Mouse (Mus musculus) hindbrain, embryonic 14.5 days (tissue): ENCODE results near the gene Klhl22. TPM values are rescaled to one million over a fixed set of nuclear protein-coding genes. Genes with fewer than 3 reads are reported as not detected.

ENCODE experiments used
- polyA plus RNA-seq: library from polyadenylated mRNA; unstranded; fragments of >200 nt; fragmentation: Nextera tagmentation; extraction: Ambion mirVana; gene quantifications from 2 replicates; pipeline ENCODE4 v1.2.1, GENCODE M21; 2014

The Klhl22 gene
- polyA plus RNA-seq, 1 experiment from 2014 or later = 82.1 TPM

Other genes starting within 250 kb of the Klhl22 start
- gene Thap7, start 228.5 kb upstream of the Klhl22 start, polyA plus RNA-seq = 52.0 and 58.9 TPM in 2 replicates
- 0.74 and 0.92 TPM in 2 replicates for gene Lrrc74b, start 198.4 kb upstream of the Klhl22 start, polyA plus RNA-seq
- 2.5 and 2.8 TPM in 2 replicates for gene P2rx6, start 197.7 kb upstream of the Klhl22 start, polyA plus RNA-seq
- gene Slc7a4, start 176.4 kb upstream of the Klhl22 start, polyA plus RNA-seq = 41.2 and 42.0 TPM in 2 replicates
- gene Smpd4, start 140.3 kb upstream of the Klhl22 start, polyA plus RNA-seq = 22.3 and 24.5 TPM in 2 replicates
- 7.8 and 11.7 TPM in 2 replicates for gene Ccdc74a, start 113.1 kb upstream of the Klhl22 start, polyA plus RNA-seq
- gene Med15, start 26.7 kb upstream of the Klhl22 start, polyA plus RNA-seq = 38.2 and 42.0 TPM in 2 replicates
- 2.9 and 3.4 TPM in 2 replicates for gene Scarf2, start 37.7 kb downstream of the Klhl22 start, polyA plus RNA-seq
- 6.0 and 6.1 TPM in 2 replicates for gene B830017H08Rik, start 73.5 kb downstream of the Klhl22 start, polyA plus RNA-seq
- 2.5 and 3.4 TPM in 2 replicates for gene Car15, start 78.7 kb downstream of the Klhl22 start, polyA plus RNA-seq
- 0.29 and 0.48 TPM in 2 replicates for gene Gm20518, start 132.1 kb downstream of the Klhl22 start, polyA plus RNA-seq
- 0.05 and 0.13 TPM in 2 replicates for gene Tssk1, start 134.6 kb downstream of the Klhl22 start, polyA plus RNA-seq
- 105 TPM in 2 replicates for gene Dgcr2, start 138.9 kb downstream of the Klhl22 start, polyA plus RNA-seq
- not detected in 2 replicates for gene Tssk2, start 139.0 kb downstream of the Klhl22 start, polyA plus RNA-seq
- gene Ess2, start 151.7 kb downstream of the Klhl22 start, polyA plus RNA-seq = 38.9 and 41.0 TPM in 2 replicates
- gene Gsc2, start 155.4 kb downstream of the Klhl22 start, polyA plus RNA-seq = 0.44 and 1.1 TPM in 2 replicates
- 175 and 176 TPM in 2 replicates for gene Slc25a1, start 168.6 kb downstream of the Klhl22 start, polyA plus RNA-seq
- not detected in 2 replicates for gene Vpreb2, start 220.8 kb downstream of the Klhl22 start, polyA plus RNA-seq